Mouse (Mus musculus) G1E (cell line): Measurements from ENCODE around the gene Plscr1.

Source experiments
- CTCF ChIP-seq: IDR thresholded peaks from 2 replicates; pipeline ENCODE4 v1.5.1; 2012; ENCODE audit warnings: low read depth, low read length, inconsistent platforms, mixed read lengths
- POLR2AphosphoS5 ChIP-seq: IDR thresholded peaks from 2 replicates; pipeline ENCODE4 v1.6.1; 2012; ENCODE audit warnings: low read depth, low read length, inconsistent platforms; ENCODE audit not compliant: insufficient replicate concordance
- TAL1 ChIP-seq: conservative IDR thresholded peaks from 2 replicates; pipeline ENCODE4 v1.6.1; 2012; ENCODE audit warnings: low read depth, low read length, inconsistent platforms, mixed read lengths

- no peak for TF ChIP-seq CTCF
- TF ChIP-seq TAL1, result no peak
- no peak for TF ChIP-seq POLR2AphosphoS5
Observed at GRCm38 (mm10) chr9:92298288-92298687, 48.7 kb downstream of the Plscr1 start.
